Mouse (Mus musculus) frontal cortex, postnatal 25 days (tissue): ENCODE measurements at regions not wholly inside any gene's neighbourhood (a gene's known extent, or its start where the extent isn't known, plus 50 kb on each side); places are given as distances from the start of the nearest gene placed in this dataset.

ENCODE experiments used
- DNase-seq, 2 experiments: peaks; one replicate each; pipeline ENCODE4 v3.0.0; 2022; ENCODE audit warnings: low spot score in 2 of 2

GRCm38 (mm10) chr17:89802148-89802547 lies 108.1 kb downstream of the Gm10184 start:
- DNase-seq, result no peak

DNA sequence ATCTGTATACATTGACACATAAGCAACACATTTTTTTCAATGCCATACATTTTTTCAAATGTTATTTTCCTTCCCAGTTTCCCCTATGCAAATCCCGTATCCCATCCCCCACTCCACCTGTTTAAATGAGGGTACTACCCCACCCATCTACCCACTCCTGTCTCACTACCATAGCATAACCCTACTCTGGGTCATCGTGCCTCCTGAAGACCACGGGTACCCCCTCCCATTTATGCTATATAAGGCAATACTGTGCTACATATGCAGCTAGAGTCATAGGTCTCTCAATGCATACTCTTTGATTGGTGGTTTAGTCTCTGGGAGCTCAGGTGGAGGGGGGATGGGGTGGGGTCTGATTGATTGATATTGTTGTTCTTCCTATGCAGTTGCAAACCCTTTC lies 132.7 kb downstream of the Gm10184 start:
- no peak for DNase-seq

DNA sequence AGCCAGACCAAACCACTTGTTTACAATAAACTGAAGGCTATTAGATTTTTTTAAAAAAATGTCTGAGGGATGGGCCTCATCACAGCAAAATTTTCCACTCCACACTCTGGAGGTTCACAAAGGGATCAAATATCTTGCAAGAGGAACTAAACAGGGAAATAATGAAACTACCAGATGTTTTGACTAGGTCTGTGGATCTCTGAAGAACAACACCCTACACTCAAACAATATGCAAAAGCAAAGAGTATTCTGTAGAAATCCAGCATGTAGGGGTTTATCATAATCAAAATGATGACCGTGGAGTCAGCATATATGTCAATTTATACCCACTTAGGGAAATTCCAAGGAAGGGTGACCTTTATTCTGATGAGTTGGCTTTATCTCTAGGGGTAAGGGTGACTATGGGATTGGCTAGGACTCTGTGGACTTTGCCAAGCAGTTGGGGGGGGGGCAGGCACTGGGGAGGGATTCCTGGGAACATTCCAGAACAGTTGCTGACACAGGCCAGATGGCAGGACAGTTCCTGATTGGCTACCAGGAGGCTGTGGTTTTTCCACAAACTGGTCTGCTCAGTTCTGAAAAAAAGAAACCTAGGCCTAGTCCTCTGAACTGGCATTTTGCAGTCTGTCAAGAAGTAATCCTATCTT lies 143.9 kb downstream of the Gm10184 start:
- no peak for DNase-seq

- no peak for DNase-seq
These were observed 172.8 kb downstream of the Gm10184 start for GRCm38 (mm10) chr17:89737418-89737817.

DNA sequence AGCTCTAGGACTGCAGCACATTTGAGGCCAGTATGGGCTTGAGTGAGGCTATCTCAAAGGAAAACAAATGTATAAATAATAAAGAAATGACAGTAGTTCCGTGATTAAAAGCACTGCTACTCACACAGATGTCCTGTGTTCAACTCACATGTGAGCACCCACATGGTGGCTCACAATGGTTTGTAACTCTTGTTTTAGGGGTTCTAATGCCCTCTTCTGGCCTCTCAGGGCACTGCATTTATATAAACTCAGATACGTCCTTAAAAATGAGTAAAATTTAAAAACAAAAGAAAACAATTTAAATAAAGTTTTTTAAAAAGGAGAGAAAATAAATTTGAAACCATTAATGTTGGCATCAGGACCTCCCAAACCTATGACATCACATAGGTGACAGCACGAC lies 184.7 kb downstream of the Gm10184 start:
- no peak for DNase-seq

- DNase-seq, result no peak
These were observed 228.5 kb downstream of the Gm10184 start for GRCm38 (mm10) chr17:89681798-89682197.

- DNase-seq, result no peak
These were observed 251.9 kb downstream of the Gm10184 start for GRCm38 (mm10) chr17:89658326-89658725.

- no peak for DNase-seq
These were observed 254.0 kb downstream of the Gm10184 start for GRCm38 (mm10) chr17:89656211-89656610.

DNA sequence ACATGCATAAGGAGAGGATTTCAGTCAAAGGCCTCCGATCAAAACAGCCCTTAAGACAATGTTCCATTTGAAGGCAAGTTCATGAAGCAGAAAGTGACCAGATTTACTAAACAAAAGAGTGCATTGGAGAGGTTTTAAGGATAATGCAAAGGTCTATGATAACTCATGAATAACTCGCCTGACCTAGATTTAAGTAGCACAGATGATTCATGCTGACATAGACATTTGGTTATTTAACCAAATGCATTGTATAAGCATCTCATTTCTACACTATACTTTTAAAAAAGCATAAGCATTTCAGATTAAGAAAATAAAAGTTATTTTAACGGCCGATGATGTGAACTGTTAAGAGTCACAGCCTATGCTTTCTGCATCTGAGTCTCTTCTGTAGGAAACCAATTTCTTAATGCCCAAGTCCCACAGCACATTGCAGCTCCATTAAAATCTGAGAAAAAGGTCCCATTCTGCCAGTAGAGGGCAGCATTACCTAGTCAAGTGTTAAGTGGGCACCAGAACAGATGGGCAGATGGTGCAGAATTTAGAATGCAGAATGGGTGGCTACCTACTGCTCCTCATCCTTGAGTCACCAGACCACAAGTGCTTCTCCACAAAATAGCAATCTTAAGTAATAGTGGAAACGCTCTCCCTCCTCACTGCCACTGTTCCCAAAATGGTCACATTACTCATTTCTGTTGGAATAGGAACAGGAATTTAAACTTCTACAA lies 256.0 kb downstream of the Gm10184 start:
- peak; percentile 14 to 60 for DNase-seq

GRCm38 (mm10) chr17:89646000-89646399 lies 264.2 kb downstream of the Gm10184 start:
- DNase-seq, result no peak
